Mouse (Mus musculus): Measurements from ENCODE around the gene Ugt8a. TPM values are rescaled to one million over a fixed set of nuclear protein-coding genes. Genes with fewer than 3 reads are reported as not detected.

Ugt8a gene
- polyA plus RNA-seq, 1 experiment, result 0.44 TPM

GRCm38 (mm10) chr3:125938756-125939109 lies 314 bp upstream of the Ugt8a start:
- no peak for DNase-seq
- Histone ChIP-seq H3K4me3 (replicated peaks; ENCODE audit: extremely low read depth, low read depth, low read length) (no peak overlapping the region), H3K4me1 (ENCODE audit: control insufficient read depth, insufficient read depth, low read length) (no peaks in the 10 kb centered on the region)
- under 1% methylated on average over 35 of the region's 37 CpGs for WGBS
- no peak for TF ChIP-seq CTCF (IDR thresholded peaks at IDR 0.05; ENCODE audit: insufficient read depth, low read length)
- TF ChIP-seq POLR2A (IDR thresholded peaks at IDR 0.05; ENCODE audit: borderline replicate concordance, extremely low read depth, low read depth, low read length), result no peak

- Histone ChIP-seq H3K4me3 (replicated peaks; ENCODE audit: extremely low read depth, low read depth, low read length) (no peak overlapping the region), H3K4me1 (ENCODE audit: control insufficient read depth, insufficient read depth, low read length) (no peaks in the 10 kb centered on the region)
- no peak for DNase-seq
- TF ChIP-seq CTCF (IDR thresholded peaks at IDR 0.05; ENCODE audit: insufficient read depth, low read length) (no peak), POLR2A (IDR thresholded peaks at IDR 0.05; ENCODE audit: borderline replicate concordance, extremely low read depth, low read depth, low read length) (no peak)
- 2% methylated on average over 43 of the region's 43 CpGs for WGBS
These were observed 805 bp downstream of the Ugt8a start for GRCm38 (mm10) chr3:125937536-125938091.

- no peak for TF ChIP-seq POLR2A (IDR thresholded peaks at IDR 0.05; ENCODE audit: borderline replicate concordance, extremely low read depth, low read depth, low read length)
- TF ChIP-seq CTCF (IDR thresholded peaks at IDR 0.05; ENCODE audit: insufficient read depth, low read length), result no peak
- Histone ChIP-seq H3K4me3 (replicated peaks; ENCODE audit: extremely low read depth, low read depth, low read length) (no peak overlapping the region), H3K4me1 (ENCODE audit: control insufficient read depth, insufficient read depth, low read length) (no peaks in the 10 kb centered on the region)
- no peak for DNase-seq
These were observed 2.6 kb downstream of the Ugt8a start for GRCm38 (mm10) chr3:125935796-125936195.

- Histone ChIP-seq H3K4me3 (replicated peaks; ENCODE audit: extremely low read depth, low read depth, low read length) (no peak overlapping the region), H3K4me1 (ENCODE audit: control insufficient read depth, insufficient read depth, low read length) (no peaks in the 10 kb centered on the region)
- 62% methylated on average over 3 of the region's 3 CpGs for WGBS
- TF ChIP-seq POLR2A (IDR thresholded peaks at IDR 0.05; ENCODE audit: borderline replicate concordance, extremely low read depth, low read depth, low read length), result no peak
- no peak for TF ChIP-seq CTCF (IDR thresholded peaks at IDR 0.05; ENCODE audit: insufficient read depth, low read length)
- no peak for DNase-seq
These were observed 5.7 kb downstream of the Ugt8a start for GRCm38 (mm10) chr3:125932594-125933237.

GRCm38 (mm10) chr3:125931059-125931458 lies 7.4 kb downstream of the Ugt8a start:
- DNase-seq, result no peak
- WGBS, result 29% methylated on average over 1 of the region's 1 CpGs

GRCm38 (mm10) chr3:125920876-125921275 lies 17.5 kb downstream of the Ugt8a start:
- Histone ChIP-seq H3K4me1 (ENCODE audit: control insufficient read depth, insufficient read depth, low read length) (no peaks in the 10 kb centered on the region), H3K4me3 (replicated peaks; ENCODE audit: extremely low read depth, low read depth, low read length) (no peak overlapping the region)
- no peak for DNase-seq
- 65% methylated on average over 2 of the region's 2 CpGs for WGBS
- TF ChIP-seq CTCF (IDR thresholded peaks at IDR 0.05; ENCODE audit: insufficient read depth, low read length), result no peak
- TF ChIP-seq POLR2A (IDR thresholded peaks at IDR 0.05; ENCODE audit: borderline replicate concordance, extremely low read depth, low read depth, low read length), result no peak

More at GRCm38 (mm10) chr3:125931059-125931458, 7.4 kb downstream of the Ugt8a start:
- TF ChIP-seq POLR2A (IDR thresholded peaks at IDR 0.05; ENCODE audit: borderline replicate concordance, extremely low read depth, low read depth, low read length), result no peak
- no peak for TF ChIP-seq CTCF (IDR thresholded peaks at IDR 0.05; ENCODE audit: insufficient read depth, low read length)
- Histone ChIP-seq H3K4me3 (replicated peaks; ENCODE audit: extremely low read depth, low read depth, low read length) (no peak overlapping the region), H3K4me1 (ENCODE audit: control insufficient read depth, insufficient read depth, low read length) (no peaks in the 10 kb centered on the region)

- no peaks in the 10 kb centered on the region for H3K4me1 ChIP-seq (ENCODE audit: control insufficient read depth, insufficient read depth, low read length)
- 72% methylated on average over 1 of the region's 1 CpGs for WGBS
- H3K4me3 ChIP-seq (replicated peaks; ENCODE audit: extremely low read depth, low read depth, low read length), result no peak overlapping the region
- no peak for DNase-seq
- TF ChIP-seq POLR2A (IDR thresholded peaks at IDR 0.05; ENCODE audit: borderline replicate concordance, extremely low read depth, low read depth, low read length) (no peak), CTCF (IDR thresholded peaks at IDR 0.05; ENCODE audit: insufficient read depth, low read length) (no peak)
These were observed 39.4 kb downstream of the Ugt8a start for GRCm38 (mm10) chr3:125898976-125899375.

- Histone ChIP-seq H3K4me3 (replicated peaks; ENCODE audit: extremely low read depth, low read depth, low read length) (no peak overlapping the region), H3K4me1 (ENCODE audit: control insufficient read depth, insufficient read depth, low read length) (no peaks in the 10 kb centered on the region)
- TF ChIP-seq POLR2A (IDR thresholded peaks at IDR 0.05; ENCODE audit: borderline replicate concordance, extremely low read depth, low read depth, low read length), result no peak
- TF ChIP-seq CTCF (IDR thresholded peaks at IDR 0.05; ENCODE audit: insufficient read depth, low read length), result no peak
- WGBS, result 62% methylated on average over 2 of the region's 2 CpGs
- no peak for DNase-seq
These were observed 51.3 kb downstream of the Ugt8a start for GRCm38 (mm10) chr3:125887109-125887508.

- no peak for DNase-seq
- TF ChIP-seq CTCF (IDR thresholded peaks at IDR 0.05; ENCODE audit: insufficient read depth, low read length) (no peak), POLR2A (IDR thresholded peaks at IDR 0.05; ENCODE audit: borderline replicate concordance, extremely low read depth, low read depth, low read length) (no peak)
- H3K4me1 ChIP-seq (ENCODE audit: control insufficient read depth, insufficient read depth, low read length), result no peaks in the 10 kb centered on the region
- 65% methylated on average over 2 of the region's 2 CpGs for WGBS
- no peak overlapping the region for H3K4me3 ChIP-seq (replicated peaks; ENCODE audit: extremely low read depth, low read depth, low read length)
These were observed 53.5 kb downstream of the Ugt8a start for GRCm38 (mm10) chr3:125884879-125885278.

GRCm38 (mm10) chr3:125884423-125884822 lies 54.0 kb downstream of the Ugt8a start:
- WGBS, result 44% methylated on average over 2 of the region's 2 CpGs

More at GRCm38 (mm10) chr3:125884423-125884822, 54.0 kb downstream of the Ugt8a start:
- DNase-seq, result no peak
- no peaks in the 10 kb centered on the region for H3K4me1 ChIP-seq (ENCODE audit: control insufficient read depth, insufficient read depth, low read length)
- no peak for TF ChIP-seq POLR2A (IDR thresholded peaks at IDR 0.05; ENCODE audit: borderline replicate concordance, extremely low read depth, low read depth, low read length)
- no peak for TF ChIP-seq CTCF (IDR thresholded peaks at IDR 0.05; ENCODE audit: insufficient read depth, low read length)
- no peak overlapping the region for H3K4me3 ChIP-seq (replicated peaks; ENCODE audit: extremely low read depth, low read depth, low read length)

All from lung, adult 2 months (tissue).